Mouse (Mus musculus) stomach, postnatal 0 days (tissue): ENCODE measurements around the gene Cd163l1.

Source experiments
- CTCF ChIP-seq: IDR thresholded peaks from 2 replicates; pipeline ENCODE4 v1.5.1; 2016; ENCODE audit warnings: antibody characterized with exemption, low read depth, mild to moderate bottlenecking, moderate library complexity
- EP300 ChIP-seq: optimal IDR thresholded peaks from 2 replicates; pipeline ENCODE3; 2016; ENCODE audit warnings: antibody characterized with exemption

DNA sequence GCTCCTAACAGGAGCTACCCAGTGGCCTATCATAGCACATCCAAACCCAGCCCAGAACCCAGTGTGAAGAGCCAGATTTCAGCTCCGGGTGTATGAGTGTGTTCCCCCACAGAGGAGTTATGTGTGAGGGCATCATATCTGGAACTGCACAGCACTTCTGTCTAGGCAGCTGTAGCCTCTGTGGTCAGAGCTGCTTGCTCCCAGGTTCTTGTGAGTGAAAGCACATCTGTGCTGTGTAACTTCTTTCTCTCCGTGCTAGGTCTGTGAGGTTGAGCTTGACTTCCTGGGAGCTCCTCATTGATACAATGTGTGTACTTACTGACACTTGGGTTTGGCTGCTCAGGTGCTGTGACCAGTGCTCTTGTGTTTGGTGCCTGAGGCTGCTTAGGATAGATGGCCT lies 25.2 kb upstream of the Cd163l1 start:
- TF ChIP-seq CTCF (no peak), EP300 (no peak)
